Mouse (Mus musculus) small intestine, adult 2 months (tissue): ENCODE results near the gene Zdhhc18.

Source experiments
- CTCF ChIP-seq: fragments of 200-500 bp; IDR thresholded peaks from 2 replicates; pipeline ENCODE4 v1.5.1; 2012; ENCODE audit warnings: low read depth, mild to moderate bottlenecking, control low read depth, inconsistent platforms, low read length, moderate library complexity, mixed read lengths; ENCODE audit not compliant: insufficient replicate concordance, insufficient read length; ENCODE audit errors: extremely low read depth
- POLR2A ChIP-seq: fragments of 200-500 bp; IDR thresholded peaks from 2 replicates; pipeline ENCODE4 v1.6.1; 2012; ENCODE audit warnings: low read depth, mild to moderate bottlenecking, control low read depth, inconsistent platforms, low read length, moderate library complexity

DNA sequence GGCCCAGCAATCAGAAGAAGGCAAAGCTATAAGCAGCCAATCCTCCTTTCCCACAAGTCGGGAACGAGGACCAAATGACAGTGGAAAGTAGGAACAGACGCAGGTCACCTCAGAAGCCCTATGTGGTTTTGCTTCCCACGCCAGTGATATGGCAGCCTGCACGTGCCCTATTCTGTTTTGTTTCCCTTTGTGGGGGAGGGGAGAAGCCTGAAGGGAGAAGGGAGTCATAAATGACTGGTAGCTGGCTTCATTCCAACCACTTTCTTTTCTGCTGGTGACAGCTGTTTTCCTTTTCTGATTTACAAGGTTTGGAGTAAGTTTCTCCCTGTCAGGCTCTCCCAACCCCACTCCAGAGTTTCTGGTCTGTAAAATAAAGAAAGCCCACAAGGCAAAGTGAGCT lies 40.3 kb upstream of the Zdhhc18 start:
- no peak for TF ChIP-seq CTCF
- no peak for TF ChIP-seq POLR2A
